Mouse (Mus musculus): ENCODE data around the gene Hcrtr1.

DNA sequence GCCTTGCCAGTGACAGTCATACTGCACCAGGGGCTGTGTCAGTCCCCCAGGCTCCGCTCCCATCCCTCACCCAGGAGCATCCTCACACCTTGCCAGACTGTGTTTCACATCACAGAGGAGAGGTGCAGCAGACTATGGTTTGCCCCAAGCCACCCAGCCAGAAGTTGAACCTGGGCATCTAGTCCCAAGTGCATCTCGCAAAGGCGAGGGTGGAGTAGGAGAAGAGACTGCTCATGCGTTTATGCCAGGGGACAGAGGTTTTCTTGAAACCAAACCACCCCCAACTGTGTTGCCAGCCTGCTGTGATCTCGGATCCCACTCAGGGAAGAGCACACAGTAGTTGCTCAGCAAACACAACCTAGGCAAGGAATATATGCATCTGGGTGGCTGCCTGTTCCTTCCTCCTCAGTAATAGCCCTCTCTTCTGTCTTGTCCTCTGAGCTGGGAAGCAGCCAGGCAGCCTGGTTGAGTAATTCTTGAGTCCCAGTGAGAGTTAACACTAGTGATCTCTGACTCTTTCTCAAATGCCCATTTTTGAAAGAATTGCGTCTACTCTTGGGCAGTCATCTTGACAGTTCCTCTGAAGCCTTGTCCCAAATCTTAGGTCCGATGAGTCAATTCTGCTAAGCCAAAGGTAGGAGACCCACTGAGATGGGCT, 7.6 kb downstream of the Hcrtr1 start:
- TF ChIP-seq POLR2A (IDR thresholded peaks at IDR 0.05; ENCODE audit: insufficient read depth, low read depth, low read length) (no peak), CTCF (IDR thresholded peaks at IDR 0.05; ENCODE audit: insufficient read depth, low read depth, low read length) (no peak)
